Mouse (Mus musculus): Measurements from ENCODE around the gene Myf6. TPM values are rescaled to one million over a fixed set of nuclear protein-coding genes. Genes with fewer than 3 reads are reported as not detected.

Myf6 gene
- polyA plus RNA-seq, 1 experiment, result not detected

- no peaks in the 10 kb centered on the region for H3K4me1 ChIP-seq (ENCODE audit: control insufficient read depth, insufficient read depth, low read length)
- H3K9me3 ChIP-seq (replicated peaks; ENCODE audit: control insufficient read depth, insufficient read depth, low read length, poor library complexity, severe bottlenecking), result no peaks in the 10 kb centered on the region
- H3K4me3 ChIP-seq (ENCODE audit: low read depth, low read length), result no peak overlapping the region
- TF ChIP-seq POLR2A (IDR thresholded peaks at IDR 0.05; ENCODE audit: insufficient read depth, low read length) (no peak), EP300 (IDR thresholded peaks at IDR 0.05; ENCODE audit: insufficient read depth, low read depth, low read length) (no peak), CTCF (IDR thresholded peaks at IDR 0.05; ENCODE audit: low read depth, low read length) (no peak)
- no peak overlapping the region for H3K27ac ChIP-seq (ENCODE audit: insufficient read depth, low read length)
- no peaks in the 10 kb centered on the region for H3K36me3 ChIP-seq (ENCODE audit: control insufficient read depth, insufficient read depth, low read length, poor library complexity, severe bottlenecking)
- no peak overlapping the region for H3K9ac ChIP-seq (ENCODE audit: low read depth, poor library complexity, severe bottlenecking)
- no peaks in the 10 kb centered on the region for H3K27me3 ChIP-seq (ENCODE audit: control insufficient read depth, insufficient read depth, low read length, poor library complexity, severe bottlenecking)
These were observed 22.8 kb downstream of the Myf6 start for GRCm38 (mm10) chr10:107471712-107472111.

DNA sequence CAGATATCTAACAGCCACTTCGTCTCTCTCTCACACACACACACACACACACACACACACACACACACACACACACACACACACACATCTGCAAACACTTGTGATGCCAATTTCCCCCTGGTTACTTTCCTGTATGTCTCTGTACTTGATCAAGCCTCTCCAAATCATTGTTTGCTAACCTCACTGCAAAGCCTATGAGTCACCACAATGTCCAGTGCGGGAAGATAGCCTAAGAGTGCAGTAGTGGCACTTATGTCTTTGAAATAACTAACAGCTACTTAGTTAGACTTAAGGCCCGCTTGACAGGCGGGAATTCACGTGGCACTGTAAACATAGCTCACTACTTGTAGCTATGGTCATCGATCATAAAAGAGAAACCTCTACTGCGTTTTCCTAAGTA, 26.7 kb downstream of the Myf6 start:
- no peaks in the 10 kb centered on the region for H3K36me3 ChIP-seq (ENCODE audit: control insufficient read depth, insufficient read depth, low read length, poor library complexity, severe bottlenecking)
- TF ChIP-seq EP300 (IDR thresholded peaks at IDR 0.05; ENCODE audit: insufficient read depth, low read depth, low read length) (no peak), POLR2A (IDR thresholded peaks at IDR 0.05; ENCODE audit: insufficient read depth, low read length) (no peak), CTCF (IDR thresholded peaks at IDR 0.05; ENCODE audit: low read depth, low read length) (no peak)
- no peak overlapping the region for H3K27ac ChIP-seq (ENCODE audit: insufficient read depth, low read length)
- H3K9ac ChIP-seq (ENCODE audit: low read depth, poor library complexity, severe bottlenecking), result no peak overlapping the region
- H3K9me3 ChIP-seq (replicated peaks; ENCODE audit: control insufficient read depth, insufficient read depth, low read length, poor library complexity, severe bottlenecking), result no peaks in the 10 kb centered on the region
- H3K4me3 ChIP-seq (ENCODE audit: low read depth, low read length), result no peak overlapping the region
- H3K4me1 ChIP-seq (ENCODE audit: control insufficient read depth, insufficient read depth, low read length), result no peaks in the 10 kb centered on the region
- H3K27me3 ChIP-seq (ENCODE audit: control insufficient read depth, insufficient read depth, low read length, poor library complexity, severe bottlenecking), result no peaks in the 10 kb centered on the region

- H3K9ac ChIP-seq (ENCODE audit: low read depth, poor library complexity, severe bottlenecking), result no peak overlapping the region
- H3K9me3 ChIP-seq (replicated peaks; ENCODE audit: control insufficient read depth, insufficient read depth, low read length, poor library complexity, severe bottlenecking), result no peaks in the 10 kb centered on the region
- H3K4me3 ChIP-seq (ENCODE audit: low read depth, low read length), result no peak overlapping the region
- no peaks in the 10 kb centered on the region for H3K36me3 ChIP-seq (ENCODE audit: control insufficient read depth, insufficient read depth, low read length, poor library complexity, severe bottlenecking)
- no peaks in the 10 kb centered on the region for H3K4me1 ChIP-seq (ENCODE audit: control insufficient read depth, insufficient read depth, low read length)
- TF ChIP-seq POLR2A (IDR thresholded peaks at IDR 0.05; ENCODE audit: insufficient read depth, low read length) (no peak), EP300 (IDR thresholded peaks at IDR 0.05; ENCODE audit: insufficient read depth, low read depth, low read length) (no peak), CTCF (IDR thresholded peaks at IDR 0.05; ENCODE audit: low read depth, low read length) (no peak)
- H3K27ac ChIP-seq (ENCODE audit: insufficient read depth, low read length), result no peak overlapping the region
- no peaks in the 10 kb centered on the region for H3K27me3 ChIP-seq (ENCODE audit: control insufficient read depth, insufficient read depth, low read length, poor library complexity, severe bottlenecking)
These were observed 44.8 kb downstream of the Myf6 start for GRCm38 (mm10) chr10:107449496-107450330.

Other genes starting within 250 kb of the Myf6 start
- gene Lin7a, start 223.1 kb downstream of the Myf6 start, polyA plus RNA-seq (2011; ENCODE audit: insufficient read depth, insufficient read length, low read depth, missing spikeins), result not detected in 2 replicates
- not detected in 2 replicates for gene Myf5, start 8.6 kb downstream of the Myf6 start, polyA plus RNA-seq (2011; ENCODE audit: insufficient read depth, insufficient read length, low read depth, missing spikeins)
- not detected in 2 replicates for gene Ptprq, start 225.3 kb upstream of the Myf6 start, polyA plus RNA-seq (2011; ENCODE audit: insufficient read depth, insufficient read length, low read depth, missing spikeins)

All from ES-Bruce4 (cell line).